Mouse (Mus musculus): ENCODE data around the gene Gm11937. TPM values are rescaled to one million over a fixed set of nuclear protein-coding genes. Genes with fewer than 3 reads are reported as not detected.
"Not testable (repeated sequence)": the region's sequence is repeated elsewhere in the genome, so short reads cannot be mapped to it uniquely, and the experiment has no call there.

Gm11937 gene
- polyA plus RNA-seq (2015; fragmentation: Nextera tagmentation; extraction: Ambion mirVana) = not detected in 2 replicates

DNA sequence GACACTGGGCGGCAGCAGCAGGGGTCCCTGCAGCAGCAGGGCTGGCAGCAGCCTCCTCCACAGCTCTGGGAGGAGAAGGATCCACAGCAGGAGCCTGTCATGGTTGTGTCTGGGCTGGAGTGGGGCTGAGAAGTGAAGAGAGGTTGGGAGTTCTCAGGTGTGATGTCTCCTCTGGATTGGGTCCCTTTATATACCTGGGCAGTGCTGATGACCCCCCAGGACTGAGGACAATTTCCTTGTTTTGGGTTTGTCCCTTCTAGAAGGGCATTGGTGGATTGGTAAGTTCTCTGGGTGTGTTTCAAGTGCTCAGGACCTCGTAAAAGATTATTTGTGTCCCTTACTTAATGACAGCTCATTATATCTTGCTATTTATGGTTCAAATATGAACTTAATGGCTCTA, at the start of gene Gm11937:
Gene Gm11937 (minus strand): TSS at position 101 of the 400 bp plus-strand sequence.
- ATAC-seq; H3K27ac ChIP-seq; H3K4me1 ChIP-seq (replicated peaks); H3K9ac ChIP-seq; H3K27me3 ChIP-seq (replicated peaks); H3K4me2 ChIP-seq (replicated peaks); H3K4me3 ChIP-seq (replicated peaks); H3K36me3 ChIP-seq; H3K9me3 ChIP-seq: not testable (repeated sequence)
- WGBS = 45% methylated on average over 1 of the region's 2 CpGs

DNA sequence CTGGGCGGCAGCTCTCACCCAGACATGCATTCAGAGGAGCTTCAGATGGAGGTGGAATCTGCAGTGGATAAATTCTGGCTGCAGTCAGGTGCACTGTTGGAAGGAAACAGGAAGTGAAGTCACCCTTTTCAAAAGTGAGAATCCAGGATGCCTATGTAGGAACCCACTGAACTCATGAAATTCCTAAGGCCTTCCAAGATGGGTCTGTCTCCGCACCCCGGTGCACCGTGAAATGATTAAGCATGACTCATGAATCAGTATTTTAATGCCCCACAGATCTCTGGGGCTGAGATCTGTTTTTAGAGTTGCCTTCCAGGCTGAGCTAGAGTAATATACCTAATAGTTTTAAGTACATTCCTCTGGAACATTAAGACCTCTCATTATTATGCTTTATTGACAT, 49.3 kb upstream of the Gm11937 start:
- Histone ChIP-seq H3K9me3 (no peaks in the 10 kb centered on the region), H3K36me3 (no peaks in the 10 kb centered on the region), H3K27ac (no peak overlapping the region), H3K4me3 (replicated peaks) (no peak overlapping the region), H3K4me1 (replicated peaks) (no peaks in the 10 kb centered on the region), H3K4me2 (replicated peaks) (no peak overlapping the region), H3K9ac (no peak overlapping the region), H3K27me3 (replicated peaks) (no peaks in the 10 kb centered on the region)
- ATAC-seq = no peak
- 81% methylated on average over 4 of the region's 4 CpGs for WGBS

DNA sequence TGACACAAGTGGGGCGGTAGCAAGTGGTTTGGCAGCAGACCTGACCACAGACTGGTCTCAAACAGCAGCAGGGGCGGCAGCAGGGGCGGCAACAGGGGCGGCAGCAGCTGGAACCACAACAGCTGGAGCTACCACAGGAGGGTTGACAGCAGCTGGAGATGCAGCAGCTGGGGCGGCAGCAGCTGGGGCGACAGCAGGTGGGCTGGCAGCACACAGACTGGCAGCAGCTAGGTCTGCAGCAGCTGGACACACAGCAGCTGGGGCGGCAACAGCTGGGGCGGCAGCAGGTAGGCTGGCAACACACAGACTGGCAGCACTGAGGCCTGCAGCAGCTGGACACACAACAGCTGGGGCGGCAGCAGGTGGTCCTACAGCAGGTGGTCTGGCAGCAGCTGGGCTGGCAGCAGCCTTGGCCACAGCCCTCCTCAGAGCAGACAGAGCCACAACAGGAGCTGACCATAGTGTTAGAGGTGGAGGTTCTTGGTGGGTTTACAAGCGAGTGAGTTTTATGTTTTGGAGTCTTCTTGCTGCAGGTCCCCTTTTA, 48.5 kb upstream of the Gm11937 start, which contains the start of gene Gm11563:
Gene Gm11563 (minus strand): TSS at position 494 of the 544 bp plus-strand sequence.
- H3K4me2 ChIP-seq (replicated peaks); H3K4me3 ChIP-seq (replicated peaks); H3K36me3 ChIP-seq; ATAC-seq; H3K27me3 ChIP-seq (replicated peaks); H3K9me3 ChIP-seq; H3K4me1 ChIP-seq (replicated peaks); H3K27ac ChIP-seq; H3K9ac ChIP-seq: not testable (repeated sequence)
- 64% methylated on average over 10 of the region's 10 CpGs for WGBS

DNA sequence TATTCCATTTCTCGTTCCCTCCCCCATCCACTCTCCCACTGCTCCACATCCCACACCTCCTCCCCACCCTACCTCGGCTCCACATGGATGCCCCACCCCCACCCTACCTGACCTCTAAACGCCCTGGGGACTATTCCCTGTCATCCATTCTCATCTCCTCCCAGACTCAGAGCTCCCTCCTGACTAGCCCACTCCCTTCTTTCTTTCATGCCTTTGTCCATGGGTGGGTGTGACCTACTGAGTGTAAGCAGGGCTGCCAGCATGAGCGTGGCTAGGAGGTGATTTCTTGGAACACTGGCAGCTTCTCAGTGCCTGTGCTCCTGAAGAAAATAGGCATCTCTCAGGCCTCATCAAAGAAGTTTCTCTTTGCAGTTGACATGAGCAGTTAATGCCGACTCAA, 47.1 kb upstream of the Gm11937 start:
- no peak for ATAC-seq
- Histone ChIP-seq H3K36me3 (no peaks in the 10 kb centered on the region), H3K27me3 (replicated peaks) (no peaks in the 10 kb centered on the region), H3K4me1 (replicated peaks) (no peaks in the 10 kb centered on the region), H3K4me2 (replicated peaks) (no peak overlapping the region), H3K9ac (no peak overlapping the region), H3K4me3 (replicated peaks) (no peak overlapping the region), H3K9me3 (no peaks in the 10 kb centered on the region), H3K27ac (no peak overlapping the region)
- 48% methylated on average over 5 of the region's 5 CpGs for WGBS

DNA sequence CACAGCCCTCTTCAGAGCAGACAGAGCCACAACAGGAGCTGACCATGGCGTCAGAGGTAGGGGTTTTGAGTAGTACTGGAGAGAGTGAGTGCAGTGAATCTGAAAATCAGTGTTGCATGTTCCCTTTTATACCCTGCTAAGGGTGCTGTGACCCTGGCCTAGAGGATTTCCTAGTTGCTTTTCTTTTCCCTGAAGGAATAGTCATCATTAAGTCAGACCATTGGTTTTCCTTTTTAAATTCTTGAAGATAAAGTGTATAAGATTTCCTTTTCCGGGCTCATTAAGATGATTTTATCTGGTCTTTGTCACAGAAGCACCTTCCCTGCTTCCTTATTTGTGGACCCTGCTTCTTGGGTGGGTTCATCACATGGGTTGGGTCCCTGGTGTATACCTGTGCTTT, 40.1 kb upstream of the Gm11937 start, which contains the start of gene Gm11555:
Gene Gm11555 (minus strand): TSS at position 101 of the 400 bp plus-strand sequence.
- no peaks in the 10 kb centered on the region for H3K36me3 ChIP-seq
- WGBS = 74% methylated on average over 2 of the region's 2 CpGs
- ATAC-seq = no peak
- H3K9me3 ChIP-seq = no peaks in the 10 kb centered on the region
- H3K4me2 ChIP-seq (replicated peaks) = no peak within 1 kb of the TSS
- H3K27me3 ChIP-seq (replicated peaks) = no peaks in the 10 kb centered on the region
- H3K9ac ChIP-seq = no peak within 1 kb of the TSS
- no peaks in the 10 kb centered on the region for H3K4me1 ChIP-seq (replicated peaks)
- no peak within 1 kb of the TSS for H3K4me3 ChIP-seq (replicated peaks)
- H3K27ac ChIP-seq = no peak within 1 kb of the TSS

DNA sequence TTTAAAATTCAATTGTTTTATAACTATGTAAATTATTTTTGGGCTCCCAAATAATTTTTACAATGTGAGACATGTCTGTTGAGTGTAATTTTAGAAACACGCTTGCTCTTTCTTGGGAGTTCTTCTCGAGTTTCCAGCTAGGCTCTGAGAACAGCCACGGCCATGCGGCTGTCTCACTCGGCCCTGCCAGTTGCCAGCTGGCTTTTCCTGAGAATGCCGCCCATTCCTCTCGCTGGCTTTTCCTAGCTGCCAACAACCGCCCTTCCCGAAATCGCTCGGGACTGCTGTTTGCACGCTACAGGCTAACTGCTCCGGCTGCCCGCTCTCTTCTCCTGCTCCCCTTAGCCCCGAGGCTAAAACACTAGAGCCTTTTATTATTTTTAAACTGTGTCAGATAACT, 36.5 kb upstream of the Gm11937 start:
- no peaks in the 10 kb centered on the region for H3K9me3 ChIP-seq
- H3K36me3 ChIP-seq = no peaks in the 10 kb centered on the region
- H3K9ac ChIP-seq = no peak overlapping the region
- H3K27me3 ChIP-seq (replicated peaks) = no peaks in the 10 kb centered on the region
- no peak overlapping the region for H3K27ac ChIP-seq
- H3K4me1 ChIP-seq (replicated peaks) = no peaks in the 10 kb centered on the region
- H3K4me3 ChIP-seq (replicated peaks) = no peak overlapping the region
- WGBS = 89% methylated on average over 15 of the region's 15 CpGs
- no peak overlapping the region for H3K4me2 ChIP-seq (replicated peaks)
- no peak for ATAC-seq

DNA sequence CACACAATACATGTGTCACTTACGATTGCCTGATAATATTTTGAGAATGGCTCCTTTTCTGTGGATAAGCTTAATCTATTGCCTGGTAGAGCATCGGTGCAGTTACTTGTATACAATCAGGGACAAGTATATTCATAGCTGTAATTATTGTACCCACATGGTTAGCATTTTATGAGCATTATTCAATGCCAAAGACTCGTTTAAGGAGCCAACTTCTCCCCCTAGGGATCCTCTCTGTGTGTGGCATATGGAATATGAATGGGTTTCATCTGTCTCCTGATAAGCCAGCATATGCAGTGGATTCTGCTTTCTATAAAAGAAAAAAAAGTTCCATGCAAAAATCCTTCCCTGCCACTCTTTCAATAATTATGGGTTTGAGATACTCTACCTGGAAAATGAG, 34.4 kb upstream of the Gm11937 start:
- H3K27me3 ChIP-seq (replicated peaks) = no peaks in the 10 kb centered on the region
- no peaks in the 10 kb centered on the region for H3K36me3 ChIP-seq
- H3K27ac ChIP-seq = no peak overlapping the region
- no peak overlapping the region for H3K4me3 ChIP-seq (replicated peaks)
- no peak for ATAC-seq
- H3K9ac ChIP-seq = no peak overlapping the region
- 78% methylated on average over 3 of the region's 3 CpGs for WGBS
- H3K4me1 ChIP-seq (replicated peaks) = no peaks in the 10 kb centered on the region
- H3K4me2 ChIP-seq (replicated peaks) = no peak overlapping the region
- no peaks in the 10 kb centered on the region for H3K9me3 ChIP-seq

DNA sequence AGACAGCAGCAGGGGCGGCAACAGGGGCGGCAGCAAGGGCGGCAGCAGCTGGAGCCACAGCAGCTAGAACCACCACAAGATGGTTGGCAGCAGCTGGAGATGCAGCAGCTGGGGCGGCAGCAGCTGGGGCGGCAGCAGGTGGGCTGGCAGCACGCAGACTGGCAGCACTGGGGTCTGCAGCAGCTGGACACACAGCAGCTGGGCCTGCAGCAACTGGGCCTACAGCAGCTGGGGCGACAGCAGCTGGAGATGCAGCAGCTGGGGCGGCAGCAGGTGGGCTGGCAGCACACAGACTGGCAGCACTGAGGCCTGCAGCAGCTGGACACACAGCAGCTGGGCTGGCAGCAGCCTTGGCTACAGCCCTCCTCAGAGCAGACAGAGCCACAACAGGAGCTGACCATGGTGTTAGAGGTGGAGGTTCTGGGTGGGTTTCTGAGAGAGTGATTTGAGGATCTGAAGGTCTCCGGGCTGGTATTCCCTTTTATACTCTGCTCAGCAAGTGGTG, 33.7 kb upstream of the Gm11937 start, which contains the start of gene Krtap4-7:
Gene Krtap4-7 (minus strand): TSS at position 455 of the 505 bp plus-strand sequence.
- not testable (repeated sequence) for H3K36me3 ChIP-seq; H3K4me3 ChIP-seq (replicated peaks); H3K4me1 ChIP-seq (replicated peaks); H3K9ac ChIP-seq; H3K4me2 ChIP-seq (replicated peaks); H3K9me3 ChIP-seq; H3K27ac ChIP-seq; ATAC-seq; H3K27me3 ChIP-seq (replicated peaks)
- 83% methylated on average over 9 of the region's 9 CpGs for WGBS

DNA sequence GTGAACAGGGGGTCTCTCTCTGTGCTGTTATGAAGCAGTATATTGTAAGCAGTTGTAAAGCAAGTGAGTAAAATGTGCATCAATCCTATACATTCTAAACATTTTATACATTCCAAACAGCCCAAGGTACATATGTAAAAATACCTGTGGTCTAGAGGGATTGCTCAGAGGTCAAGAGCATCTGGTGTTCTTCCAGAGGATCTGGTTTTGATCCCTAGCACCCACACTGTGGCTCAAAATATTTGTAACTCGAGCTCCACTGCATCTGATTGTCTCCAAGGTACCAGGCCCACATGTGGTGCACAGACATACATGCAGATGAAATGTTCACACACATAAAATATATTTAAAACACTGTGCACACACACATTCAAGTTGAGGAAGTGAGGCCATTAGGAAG, 30.9 kb upstream of the Gm11937 start:
- ATAC-seq = no peak
- Histone ChIP-seq H3K4me3 (replicated peaks) (no peak overlapping the region), H3K4me1 (replicated peaks) (no peaks in the 10 kb centered on the region), H3K27me3 (replicated peaks) (no peaks in the 10 kb centered on the region), H3K36me3 (no peaks in the 10 kb centered on the region), H3K27ac (no peak overlapping the region), H3K9ac (no peak overlapping the region), H3K9me3 (no peaks in the 10 kb centered on the region), H3K4me2 (replicated peaks) (no peak overlapping the region)
- 28% methylated on average over 1 of the region's 1 CpGs for WGBS

DNA sequence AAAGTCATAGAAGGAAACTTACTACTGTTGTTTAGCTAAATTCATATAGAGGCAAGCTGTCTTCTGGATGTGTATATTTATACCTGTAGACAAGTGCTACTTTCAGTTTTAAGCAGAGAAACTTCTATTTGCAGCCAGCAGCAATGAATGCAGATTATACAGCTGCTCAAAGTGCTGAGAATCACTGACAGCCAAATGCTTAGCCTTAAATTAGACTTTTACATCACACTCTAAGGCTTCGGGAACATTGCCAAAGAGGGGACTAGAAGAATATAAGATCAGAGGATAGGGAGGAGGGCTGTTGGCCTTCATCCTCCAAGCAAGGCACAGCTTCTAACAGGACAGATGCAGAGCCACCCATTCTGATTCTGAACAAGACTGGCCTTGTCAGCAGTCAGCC, 27.1 kb upstream of the Gm11937 start:
- WGBS = 71% methylated on average over 1 of the region's 1 CpGs
- no peaks in the 10 kb centered on the region for H3K4me1 ChIP-seq (replicated peaks)
- no peaks in the 10 kb centered on the region for H3K27me3 ChIP-seq (replicated peaks)
- H3K27ac ChIP-seq = no peak overlapping the region
- H3K9me3 ChIP-seq = no peaks in the 10 kb centered on the region
- no peak overlapping the region for H3K4me2 ChIP-seq (replicated peaks)
- H3K4me3 ChIP-seq (replicated peaks) = no peak overlapping the region
- ATAC-seq = no peak
- no peak overlapping the region for H3K9ac ChIP-seq
- no peaks in the 10 kb centered on the region for H3K36me3 ChIP-seq

DNA sequence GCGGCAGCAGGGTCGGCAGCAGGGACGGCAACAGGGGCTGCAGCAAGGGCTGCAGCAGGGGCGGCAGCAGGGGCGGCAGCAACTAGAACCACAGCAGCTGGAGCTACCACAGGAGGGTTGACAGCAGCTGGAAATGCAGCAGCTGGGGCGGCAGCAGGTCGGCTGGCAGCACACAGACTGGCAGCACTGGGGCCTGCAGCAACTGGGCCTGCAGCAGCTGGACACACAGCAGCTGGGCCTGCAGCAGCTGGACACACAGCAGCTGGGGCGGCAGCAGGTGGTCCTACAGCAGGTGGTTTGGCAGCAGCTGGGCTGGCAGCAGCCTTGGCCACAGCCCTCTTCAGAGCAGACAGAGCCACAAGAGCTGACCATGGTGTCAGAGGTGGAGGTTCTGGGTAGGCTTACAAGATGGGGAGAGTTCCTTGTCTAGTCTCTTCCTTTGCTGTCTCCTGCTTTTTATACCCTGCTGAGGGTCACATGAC, 24.7 kb upstream of the Gm11937 start, which contains the start of gene Krtap4-2:
Gene Krtap4-2 (minus strand): TSS at position 432 of the 482 bp plus-strand sequence.
- Histone ChIP-seq H3K4me2 (replicated peaks) (no peak within 1 kb of the TSS), H3K27me3 (replicated peaks) (no peaks in the 10 kb centered on the region), H3K4me1 (replicated peaks) (no peaks in the 10 kb centered on the region), H3K36me3 (no peaks in the 10 kb centered on the region), H3K9ac (no peak within 1 kb of the TSS), H3K4me3 (replicated peaks) (no peak within 1 kb of the TSS), H3K9me3 (no peaks in the 10 kb centered on the region), H3K27ac (no peak within 1 kb of the TSS)
- ATAC-seq = no peak
- 33% methylated on average over 8 of the region's 8 CpGs for WGBS

DNA sequence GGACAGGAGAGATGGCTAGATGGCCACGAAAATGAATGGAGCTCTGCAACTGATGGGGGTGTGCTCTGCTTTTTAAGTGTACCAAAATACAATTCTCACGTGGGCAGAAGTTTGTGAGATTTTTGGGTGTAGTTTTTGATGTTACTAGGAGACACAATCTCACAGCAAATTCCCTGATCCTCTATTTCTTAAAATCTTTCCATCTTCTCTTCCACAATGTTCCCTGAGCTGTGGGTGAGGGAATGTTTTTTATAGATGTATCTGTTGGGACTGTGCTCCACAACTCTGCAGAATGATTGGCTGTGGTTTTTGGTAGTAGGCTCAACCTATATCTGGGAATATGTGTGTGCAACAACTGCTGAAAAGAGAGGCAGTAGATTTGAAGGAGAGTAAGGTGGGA, 23.3 kb upstream of the Gm11937 start:
- WGBS = 62% methylated on average over 2 of the region's 2 CpGs
- H3K27me3 ChIP-seq (replicated peaks) = no peaks in the 10 kb centered on the region
- ATAC-seq = no peak

DNA sequence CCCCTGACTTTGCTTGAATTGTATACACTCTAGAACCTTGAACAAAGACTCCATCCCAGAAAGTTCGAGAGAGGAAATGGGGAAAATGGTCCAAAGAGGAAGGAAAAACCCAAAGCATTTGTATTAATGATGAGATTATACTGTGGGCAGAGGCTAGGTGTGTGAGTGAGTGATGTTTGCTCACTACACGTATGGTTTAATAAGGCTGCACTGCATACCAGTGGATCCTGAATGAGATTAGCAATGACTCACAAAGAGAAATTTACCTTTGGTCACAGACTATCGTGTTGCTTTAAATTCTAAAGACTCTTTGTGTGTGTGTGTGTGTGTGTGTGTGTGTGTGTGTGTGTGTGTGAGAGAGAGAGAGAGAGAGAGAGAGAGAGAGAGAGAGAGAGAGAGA, 20.9 kb upstream of the Gm11937 start:
- Histone ChIP-seq H3K9me3 (no peaks in the 10 kb centered on the region), H3K4me2 (replicated peaks) (no peak overlapping the region), H3K27me3 (replicated peaks) (no peaks in the 10 kb centered on the region), H3K36me3 (no peaks in the 10 kb centered on the region), H3K4me3 (replicated peaks) (no peak overlapping the region), H3K27ac (no peak overlapping the region), H3K9ac (no peak overlapping the region), H3K4me1 (replicated peaks) (no peaks in the 10 kb centered on the region)
- no peak for ATAC-seq
- 62% methylated on average over 3 of the region's 3 CpGs for WGBS

More for the DNA sequence above, 23.3 kb upstream of the Gm11937 start:
- Histone ChIP-seq H3K9ac (no peak overlapping the region), H3K36me3 (no peaks in the 10 kb centered on the region), H3K4me3 (replicated peaks) (no peak overlapping the region), H3K27ac (no peak overlapping the region), H3K4me1 (replicated peaks) (no peaks in the 10 kb centered on the region), H3K9me3 (no peaks in the 10 kb centered on the region), H3K4me2 (replicated peaks) (no peak overlapping the region)
